Mouse (Mus musculus): ENCODE results near the gene Pla2g2e. TPM values are rescaled to one million over a fixed set of nuclear protein-coding genes. Genes with fewer than 3 reads are reported as not detected.

Gene Pla2g2e
- total RNA-seq, 1 experiment = 0.36 TPM

GRCm38 (mm10) chr4:138863344-138863998 is 14.3 kb upstream of the Pla2g2e start, which contains the start of gene Pla2g5:
TSS of gene Pla2g5 (minus strand) at chr4:138863482.
- Histone ChIP-seq H3K27ac (ENCODE audit: insufficient read depth, low read depth, low read length, poor library complexity, severe bottlenecking) (peak within 1 kb of the TSS; percentile 33), H3K4me1 (ENCODE audit: control insufficient read depth in 2 of 2, insufficient read depth in 2 of 2, low read length in 2 of 2, poor library complexity in 1 of 2) (peaks cover 1 to 28% of the 10 kb centered on the region in 2 experiments; a peak in 2 of 4 replicates), H3K4me3 (ENCODE audit: insufficient read depth in 1 of 2, low read depth in 1 of 2, low read length in 2 of 2, poor library complexity in 1 of 2, severe bottlenecking in 1 of 2) (peak within 1 kb of the TSS; percentile 50 to 60), H3K36me3 (ENCODE audit: control insufficient read depth, insufficient read depth, low read length, poor library complexity, severe bottlenecking) (no peaks in the 10 kb centered on the region), H3K9me3 (ENCODE audit: control insufficient read depth, insufficient read depth, low read depth, low read length) (no peaks in the 10 kb centered on the region), H3K9ac (ENCODE audit: insufficient read depth, low read depth, low read length, poor library complexity, severe bottlenecking) (peak within 1 kb of the TSS; percentile 56; the same call in 1 of the 2 replicates)
- TF ChIP-seq ZC3H11A (IDR thresholded peaks at IDR 0.05; ENCODE audit: borderline replicate concordance, low read depth, low read length) (no peak), HCFC1 (IDR thresholded peaks at IDR 0.05; ENCODE audit: borderline replicate concordance, insufficient read depth, low read length) (peak; percentile 49; the same call in 1 of the 2 replicates)
- in situ Hi-C loops (cut with MboI; ENCODE audit: low sequenced_read_pairs in 2 of 2, unreplicated experiment in 2 of 2) = no loop called here
- DNase-seq (ENCODE audit: low read depth, low spot score) = no peak

- Histone ChIP-seq H3K9me3 (ENCODE audit: control insufficient read depth, insufficient read depth, low read depth, low read length) (no peaks in the 10 kb centered on the region), H3K4me3 (ENCODE audit: insufficient read depth in 1 of 2, low read depth in 1 of 2, low read length in 2 of 2, poor library complexity in 1 of 2, severe bottlenecking in 1 of 2) (no peak overlapping the region), H3K4me1 (ENCODE audit: control insufficient read depth in 2 of 2, insufficient read depth in 2 of 2, low read length in 2 of 2, poor library complexity in 1 of 2) (peaks cover 1 to 26% of the 10 kb centered on the region in 2 experiments; a peak in 2 of 4 replicates), H3K9ac (ENCODE audit: insufficient read depth, low read depth, low read length, poor library complexity, severe bottlenecking) (no peak overlapping the region), H3K27ac (ENCODE audit: insufficient read depth, low read depth, low read length, poor library complexity, severe bottlenecking) (no peak overlapping the region), H3K36me3 (ENCODE audit: control insufficient read depth, insufficient read depth, low read length, poor library complexity, severe bottlenecking) (no peaks in the 10 kb centered on the region)
- DNase-seq (ENCODE audit: low read depth, low spot score) = no peak
- in situ Hi-C loops (cut with MboI; ENCODE audit: low sequenced_read_pairs in 2 of 2, unreplicated experiment in 2 of 2) = no loop called here
- TF ChIP-seq HCFC1 (IDR thresholded peaks at IDR 0.05; ENCODE audit: borderline replicate concordance, insufficient read depth, low read length) = no peak
- peak; percentile 61; the same call in 1 of the 2 replicates for TF ChIP-seq ZNF384 (IDR thresholded peaks at IDR 0.05; ENCODE audit: low read depth, low read length)
Measured at GRCm38 (mm10) chr4:138865092-138865491, 12.7 kb upstream of the Pla2g2e start.

GRCm38 (mm10) chr4:138865991-138866390 is 11.8 kb upstream of the Pla2g2e start:
- Histone ChIP-seq H3K4me1 (ENCODE audit: control insufficient read depth in 2 of 2, insufficient read depth in 2 of 2, low read length in 2 of 2, poor library complexity in 1 of 2) (peaks cover 1 to 22% of the 10 kb centered on the region in 2 experiments; a peak in 2 of 4 replicates), H3K27ac (ENCODE audit: insufficient read depth, low read depth, low read length, poor library complexity, severe bottlenecking) (no peak overlapping the region), H3K9ac (ENCODE audit: insufficient read depth, low read depth, low read length, poor library complexity, severe bottlenecking) (no peak overlapping the region), H3K36me3 (ENCODE audit: control insufficient read depth, insufficient read depth, low read length, poor library complexity, severe bottlenecking) (no peaks in the 10 kb centered on the region), H3K9me3 (ENCODE audit: control insufficient read depth, insufficient read depth, low read depth, low read length) (no peaks in the 10 kb centered on the region), H3K4me3 (ENCODE audit: insufficient read depth in 1 of 2, low read depth in 1 of 2, low read length in 2 of 2, poor library complexity in 1 of 2, severe bottlenecking in 1 of 2) (no peak overlapping the region)
- in situ Hi-C loops (cut with MboI; ENCODE audit: low sequenced_read_pairs in 2 of 2, unreplicated experiment in 2 of 2) = no loop called here
- no peak for DNase-seq (ENCODE audit: low read depth, low spot score)
- TF ChIP-seq ZNF384 (IDR thresholded peaks at IDR 0.05; ENCODE audit: low read depth, low read length) (no peak), ZC3H11A (IDR thresholded peaks at IDR 0.05; ENCODE audit: borderline replicate concordance, low read depth, low read length) (no peak), MAFK (IDR thresholded peaks at IDR 0.05; ENCODE audit: insufficient read depth, low read depth, low read length) (no peak), CHD2 (IDR thresholded peaks at IDR 0.05; ENCODE audit: low read depth, low read length) (no peak), HCFC1 (IDR thresholded peaks at IDR 0.05; ENCODE audit: borderline replicate concordance, insufficient read depth, low read length) (no peak)

GRCm38 (mm10) chr4:138866413-138866812 is 11.3 kb upstream of the Pla2g2e start:
- no peaks in the 10 kb centered on the region for H3K36me3 ChIP-seq (ENCODE audit: control insufficient read depth, insufficient read depth, low read length, poor library complexity, severe bottlenecking)
- H3K27ac ChIP-seq (ENCODE audit: insufficient read depth, low read depth, low read length, poor library complexity, severe bottlenecking) = no peak overlapping the region
- H3K4me1 ChIP-seq (ENCODE audit: control insufficient read depth in 2 of 2, insufficient read depth in 2 of 2, low read length in 2 of 2, poor library complexity in 1 of 2) = peaks cover 1 to 22% of the 10 kb centered on the region in 2 experiments; a peak in 2 of 4 replicates
- TF ChIP-seq CHD2 (IDR thresholded peaks at IDR 0.05; ENCODE audit: low read depth, low read length) (no peak), ZC3H11A (IDR thresholded peaks at IDR 0.05; ENCODE audit: borderline replicate concordance, low read depth, low read length) (0 out of 2 replicates have a peak, but pooled peaks have one; percentile 23)
- DNase-seq (ENCODE audit: low read depth, low spot score) = peak; percentile 71
- H3K9me3 ChIP-seq (ENCODE audit: control insufficient read depth, insufficient read depth, low read depth, low read length) = no peaks in the 10 kb centered on the region
- H3K4me3 ChIP-seq (ENCODE audit: insufficient read depth in 1 of 2, low read depth in 1 of 2, low read length in 2 of 2, poor library complexity in 1 of 2, severe bottlenecking in 1 of 2) = no peak overlapping the region
- H3K9ac ChIP-seq (ENCODE audit: insufficient read depth, low read depth, low read length, poor library complexity, severe bottlenecking) = no peak overlapping the region
- in situ Hi-C loops (cut with MboI; ENCODE audit: low sequenced_read_pairs in 2 of 2, unreplicated experiment in 2 of 2) = no loop called here

GRCm38 (mm10) chr4:138868666-138869065 is 9.1 kb upstream of the Pla2g2e start:
- H3K27ac ChIP-seq (ENCODE audit: insufficient read depth, low read depth, low read length, poor library complexity, severe bottlenecking) = no peak overlapping the region
- DNase-seq (ENCODE audit: low read depth, low spot score) = no peak

More at GRCm38 (mm10) chr4:138868666-138869065, 9.1 kb upstream of the Pla2g2e start:
- Histone ChIP-seq H3K9me3 (ENCODE audit: control insufficient read depth, insufficient read depth, low read depth, low read length) (no peaks in the 10 kb centered on the region), H3K9ac (ENCODE audit: insufficient read depth, low read depth, low read length, poor library complexity, severe bottlenecking) (no peak overlapping the region), H3K36me3 (ENCODE audit: control insufficient read depth, insufficient read depth, low read length, poor library complexity, severe bottlenecking) (no peaks in the 10 kb centered on the region), H3K4me1 (ENCODE audit: control insufficient read depth in 2 of 2, insufficient read depth in 2 of 2, low read length in 2 of 2, poor library complexity in 1 of 2) (peaks cover 1 to 14% of the 10 kb centered on the region in 2 experiments; a peak in 1 of 4 replicates), H3K4me3 (ENCODE audit: insufficient read depth in 1 of 2, low read depth in 1 of 2, low read length in 2 of 2, poor library complexity in 1 of 2, severe bottlenecking in 1 of 2) (no peak overlapping the region)
- no peak for TF ChIP-seq ZNF384 (IDR thresholded peaks at IDR 0.05; ENCODE audit: low read depth, low read length)
- TF ChIP-seq MAFK (IDR thresholded peaks at IDR 0.05; ENCODE audit: insufficient read depth, low read depth, low read length) = no peak
- TF ChIP-seq HCFC1 (IDR thresholded peaks at IDR 0.05; ENCODE audit: borderline replicate concordance, insufficient read depth, low read length) = no peak
- no peak for TF ChIP-seq ZC3H11A (IDR thresholded peaks at IDR 0.05; ENCODE audit: borderline replicate concordance, low read depth, low read length)
- TF ChIP-seq CHD2 (IDR thresholded peaks at IDR 0.05; ENCODE audit: low read depth, low read length) = no peak
- in situ Hi-C loops (cut with MboI; ENCODE audit: low sequenced_read_pairs in 2 of 2, unreplicated experiment in 2 of 2) = no loop called here

All from ES-E14 (cell line).